Mouse (Mus musculus) lung, embryonic 15.5 days (tissue): ENCODE results near the gene Cd160. TPM values are rescaled to one million over a fixed set of nuclear protein-coding genes. Genes with fewer than 3 reads are reported as not detected.

Source experiments
- polyA plus RNA-seq: library from polyadenylated mRNA; unstranded; fragments of >200 nt; fragmentation: Nextera tagmentation; extraction: Ambion mirVana; gene quantifications from 2 replicates; pipeline ENCODE4 v1.2.1, GENCODE M21; 2015

Gene Cd160
- polyA plus RNA-seq, 1 experiment from 2014 or later, result 1.6 TPM

Other genes with a start within 250 kb of the Cd160 start
- 38.3 and 39.8 TPM in 2 replicates for gene Polr3gl, start 235.2 kb downstream of the Cd160 start, polyA plus RNA-seq
- 1.8 and 2.2 TPM in 2 replicates for gene Ankrd34a, start 232.7 kb downstream of the Cd160 start, polyA plus RNA-seq
- gene Lix1l, start 228.2 kb downstream of the Cd160 start, polyA plus RNA-seq, result 6.9 and 7.9 TPM in 2 replicates
- gene Rbm8a, start 199.4 kb downstream of the Cd160 start, polyA plus RNA-seq, result 127 and 128 TPM in 2 replicates
- gene Pex11b, start 194.0 kb downstream of the Cd160 start, polyA plus RNA-seq, result 56.2 and 58.3 TPM in 2 replicates
- 0.14 TPM in 1 of 2 replicates, not detected in the other for gene Gm42957, start 193.9 kb downstream of the Cd160 start, polyA plus RNA-seq
- gene Itga10, start 183.8 kb downstream of the Cd160 start, polyA plus RNA-seq, result 0.99 and 1.00 TPM in 2 replicates
- gene Ankrd35, start 159.2 kb downstream of the Cd160 start, polyA plus RNA-seq, result 0.24 and 0.52 TPM in 2 replicates
- gene Pias3, start 133.0 kb downstream of the Cd160 start, polyA plus RNA-seq, result 49.0 and 52.1 TPM in 2 replicates
- gene Nudt17, start 120.8 kb downstream of the Cd160 start, polyA plus RNA-seq, result 7.7 and 8.5 TPM in 2 replicates
- gene Polr3c, start 101.7 kb downstream of the Cd160 start, polyA plus RNA-seq, result 34.9 and 38.2 TPM in 2 replicates
- 50.7 and 52.3 TPM in 2 replicates for gene Rnf115, start 101.7 kb downstream of the Cd160 start, polyA plus RNA-seq
- 0.14 and 0.42 TPM in 2 replicates for gene Pdzk1, start 67 bp downstream of the Cd160 start, polyA plus RNA-seq
- gene Gja5, start 75.3 kb upstream of the Cd160 start, polyA plus RNA-seq, result 24.4 and 25.6 TPM in 2 replicates
- gene Gpr89, start 76.0 kb upstream of the Cd160 start, polyA plus RNA-seq, result 35.4 and 38.1 TPM in 2 replicates
- gene Gja8, start 96.7 kb upstream of the Cd160 start, polyA plus RNA-seq, result 0.04 TPM in 1 of 2 replicates, not detected in the other